Mouse (Mus musculus) CH12.LX (cell line): ENCODE measurements at regions not wholly inside any gene's neighbourhood (a gene's known extent, or its start where the extent isn't known, plus 50 kb on each side); places are given as distances from the start of the nearest gene placed in this dataset.

Source experiments
- DNase-seq: peaks from one replicate; pipeline ENCODE4 v3.0.0-alpha.2; 2013; ENCODE audit errors: extremely low read depth
- H3K27ac ChIP-seq: 2 replicates; pipeline ENCODE4 v1.5.1; 2012; ENCODE audit warnings: low read depth, mild to moderate bottlenecking, control low read depth, moderate library complexity; ENCODE audit not compliant: insufficient read depth
- H3K27me3 ChIP-seq: replicated peaks from 2 replicates; pipeline ENCODE3; 2012; ENCODE audit warnings: inconsistent platforms
- H3K36me3 ChIP-seq, 2 experiments: replicated peaks in 1 of 2; 2 replicates each; pipeline versions ENCODE3 to v1.6.1; 2012; ENCODE audit warnings: inconsistent platforms in 1 of 2, low read length in 1 of 2, mild to moderate bottlenecking in 1 of 2, mixed read lengths in 1 of 2, moderate library complexity in 1 of 2; ENCODE audit not compliant: control insufficient read depth in 1 of 2, insufficient read depth in 1 of 2
- H3K4me1 ChIP-seq, 2 experiments: 2 replicates each; pipeline ENCODE4 v1.6.1; 2012; ENCODE audit warnings: inconsistent platforms in 1 of 2, moderate library complexity in 1 of 2; ENCODE audit not compliant: insufficient read depth in 2 of 2, control insufficient read depth in 1 of 2
- H3K4me2 ChIP-seq: 2 replicates; pipeline ENCODE4 v1.6.1; 2012; ENCODE audit warnings: low read depth, mild to moderate bottlenecking, control low read depth; ENCODE audit not compliant: poor library complexity, insufficient read depth, severe bottlenecking
- H3K4me3 ChIP-seq, 3 experiments: fragments of 150-350 bp in 1 of 3; sonication (generic) in 1 of 3; replicated peaks in 1 of 3; 2 replicates each; pipeline versions ENCODE3 to v1.5.1; 2011 to 2012; ENCODE audit warnings: low read depth in 2 of 3, low read length in 2 of 3, mild to moderate bottlenecking in 2 of 3, moderate library complexity in 2 of 3, control low read depth in 1 of 3, improper control_type of control experiment in 1 of 3, inconsistent platforms in 1 of 3, mixed read lengths in 1 of 3; ENCODE audit not compliant: poor library complexity in 1 of 3
- H3K79me2 ChIP-seq: replicated peaks from 2 replicates; pipeline ENCODE4 v1.6.1; 2012; ENCODE audit warnings: mild to moderate bottlenecking, moderate library complexity; ENCODE audit not compliant: control insufficient read depth, poor library complexity, insufficient read depth, severe bottlenecking; ENCODE audit errors: extremely low read depth
- H3K9ac ChIP-seq: 2 replicates; pipeline ENCODE4 v1.6.1; 2012; ENCODE audit warnings: low read depth, mild to moderate bottlenecking, control low read depth, moderate library complexity; ENCODE audit not compliant: insufficient read depth
- H3K9me3 ChIP-seq: replicated peaks from 2 replicates; pipeline ENCODE3; 2012; ENCODE audit warnings: low read length, inconsistent platforms, mixed read lengths
- BHLHE40 ChIP-seq: IDR thresholded peaks from 2 replicates; pipeline ENCODE4 v1.6.1; 2011; ENCODE audit warnings: mild to moderate bottlenecking, low read depth, low read length, improper control_type of control experiment
- CHD1 ChIP-seq: IDR thresholded peaks from 2 replicates; pipeline ENCODE4 v1.6.1; 2012; ENCODE audit warnings: low read depth, low read length, improper control_type of control experiment, inconsistent platforms
- CHD2 ChIP-seq: IDR thresholded peaks from 2 replicates; pipeline ENCODE4 v1.6.1; 2011; ENCODE audit warnings: low read length, improper control_type of control experiment
- E2F4 ChIP-seq: IDR thresholded peaks from 2 replicates; pipeline ENCODE4 v1.6.1; 2011; ENCODE audit warnings: low read depth, low read length, improper control_type of control experiment; ENCODE audit not compliant: insufficient replicate concordance
- ETS1 ChIP-seq: conservative IDR thresholded peaks from 2 replicates; pipeline ENCODE4 v1.6.1; 2012; ENCODE audit warnings: low read depth, mild to moderate bottlenecking, inconsistent platforms, low read length, improper control_type of control experiment, moderate library complexity
- GABPA ChIP-seq: IDR thresholded peaks from 2 replicates; pipeline ENCODE4 v1.6.1; 2012; ENCODE audit warnings: low read depth, low read length, improper control_type of control experiment, inconsistent platforms; ENCODE audit not compliant: insufficient replicate concordance
- HCFC1 ChIP-seq: IDR thresholded peaks from 2 replicates; pipeline ENCODE4 v1.6.1; 2012; ENCODE audit warnings: low read depth, mild to moderate bottlenecking, inconsistent platforms, low read length, improper control_type of control experiment
- JUN ChIP-seq: IDR thresholded peaks from 2 replicates; pipeline ENCODE4 v1.6.1; 2011; ENCODE audit warnings: low read depth, mild to moderate bottlenecking, low read length, improper control_type of control experiment, moderate library complexity; ENCODE audit not compliant: insufficient read depth
- JUND ChIP-seq: conservative IDR thresholded peaks from 2 replicates; pipeline ENCODE4 v1.6.1; 2011; ENCODE audit warnings: low read depth, low read length, improper control_type of control experiment
- MAFK ChIP-seq: IDR thresholded peaks from 2 replicates; pipeline ENCODE4 v1.6.1; 2011; ENCODE audit warnings: low read length, improper control_type of control experiment; ENCODE audit not compliant: insufficient replicate concordance
- MEF2A ChIP-seq: IDR thresholded peaks from 2 replicates; pipeline ENCODE4 v1.6.1; 2014; ENCODE audit warnings: low read depth, mild to moderate bottlenecking, inconsistent platforms, low read length, improper control_type of control experiment, borderline replicate concordance
- MXI1 ChIP-seq: IDR thresholded peaks from 2 replicates; pipeline ENCODE4 v1.6.1; 2011; ENCODE audit warnings: mild to moderate bottlenecking, low read depth, low read length, improper control_type of control experiment
- RAD21 ChIP-seq: IDR thresholded peaks from 2 replicates; pipeline ENCODE4 v1.6.1; 2011; ENCODE audit warnings: low read depth, mild to moderate bottlenecking, low read length, improper control_type of control experiment, moderate library complexity
- RCOR1 ChIP-seq: conservative IDR thresholded peaks from 2 replicates; pipeline ENCODE4 v1.6.1; 2012; ENCODE audit warnings: low read depth, mild to moderate bottlenecking, inconsistent platforms, low read length, improper control_type of control experiment
- TCF12 ChIP-seq: IDR thresholded peaks from 2 replicates; pipeline ENCODE4 v1.6.1; 2014; ENCODE audit warnings: low read depth, mild to moderate bottlenecking, inconsistent platforms, low read length, improper control_type of control experiment
- USF2 ChIP-seq: conservative IDR thresholded peaks from 2 replicates; pipeline ENCODE4 v1.6.1; 2011; ENCODE audit warnings: low read depth, low read length, improper control_type of control experiment
- ZC3H11A ChIP-seq: IDR thresholded peaks from 2 replicates; pipeline ENCODE4 v1.6.1; 2012; ENCODE audit warnings: low read depth, mild to moderate bottlenecking, inconsistent platforms, low read length, improper control_type of control experiment
- ZKSCAN1 ChIP-seq: IDR thresholded peaks from 2 replicates; pipeline ENCODE4 v1.6.1; 2012; ENCODE audit warnings: low read depth, inconsistent platforms, low read length, improper control_type of control experiment, borderline replicate concordance
- dilution Hi-C: fragments of 300-500 bp; cut with MboI; formaldehyde crosslinking; loops from 2 replicates; pipeline ENCODE4 v1.14.3; 2020; ENCODE audit warnings: low sequenced_read_pairs; ENCODE audit not compliant: extremely low pct_unique_long_range_greater_than_20kb, extremely low pct_ligation_motif_present
- in situ Hi-C: fragments of 300-500 bp; cut with MboI; formaldehyde crosslinking; loops from 3 replicates; pipeline ENCODE4 v1.14.3; 2019; ENCODE audit warnings: low sequenced_read_pairs, low pct_ligation_motif_present, low pct_unique_long_range_greater_than_20kb, mixed read lengths

GRCm38 (mm10) chr13:25978648-25979047 is 708.3 kb upstream of the Nrsn1 start:
- DNase-seq = no peak
- H3K27ac ChIP-seq = no peak overlapping the region
- in situ Hi-C loops (no loop called here), dilution Hi-C loops (no loop called here)
- no peaks in the 10 kb centered on the region for H3K9me3 ChIP-seq
- H3K27me3 ChIP-seq = no peaks in the 10 kb centered on the region
- H3K4me3 ChIP-seq = no peak overlapping the region
- H3K4me2 ChIP-seq = no peak overlapping the region
- H3K4me1 ChIP-seq = 0 out of 4 replicates have a peak, but pooled peaks cover 0 to 1% of the 10 kb centered on the region in 2 experiments
- no peak for TF ChIP-seq JUND
- no peak for TF ChIP-seq TCF12
- TF ChIP-seq E2F4 = no peak
- TF ChIP-seq MEF2A = no peak
- no peak for TF ChIP-seq ETS1
- no peak for TF ChIP-seq ZKSCAN1
- TF ChIP-seq HCFC1 = no peak
- TF ChIP-seq GABPA = no peak
- no peak for TF ChIP-seq BHLHE40
- H3K79me2 ChIP-seq = no peaks in the 10 kb centered on the region
- H3K36me3 ChIP-seq = no peaks in the 10 kb centered on the region
- no peak overlapping the region for H3K9ac ChIP-seq

- TF ChIP-seq CHD2 = no peak
- no peak for TF ChIP-seq JUN
- TF ChIP-seq RCOR1 = no peak
- no peak for TF ChIP-seq ZC3H11A
- no peak for TF ChIP-seq MXI1
- no peak for TF ChIP-seq MAFK
- no peak for TF ChIP-seq USF2
- TF ChIP-seq CHD1 = no peak
- no peak for TF ChIP-seq RAD21
- no peaks in the 10 kb centered on the region for H3K27me3 ChIP-seq
- no peaks in the 10 kb centered on the region for H3K9me3 ChIP-seq
- DNase-seq = no peak
- no peaks in the 10 kb centered on the region for H3K4me1 ChIP-seq
- H3K4me3 ChIP-seq = no peak overlapping the region
- no peak overlapping the region for H3K9ac ChIP-seq
- H3K79me2 ChIP-seq = no peaks in the 10 kb centered on the region
- no peak overlapping the region for H3K27ac ChIP-seq
- no peaks in the 10 kb centered on the region for H3K36me3 ChIP-seq
- in situ Hi-C loops (no loop called here), dilution Hi-C loops (no loop called here)
- no peak overlapping the region for H3K4me2 ChIP-seq
These were observed 688.3 kb upstream of the Nrsn1 start for GRCm38 (mm10) chr13:25958592-25958991.
